Mouse (Mus musculus): Measurements from ENCODE around the gene Eif4enif1. TPM values are rescaled to one million over a fixed set of nuclear protein-coding genes. Genes with fewer than 3 reads are reported as not detected.

The Eif4enif1 gene
- polyA plus RNA-seq, 1 experiment from 2014 or later: 18.5 TPM

DNA sequence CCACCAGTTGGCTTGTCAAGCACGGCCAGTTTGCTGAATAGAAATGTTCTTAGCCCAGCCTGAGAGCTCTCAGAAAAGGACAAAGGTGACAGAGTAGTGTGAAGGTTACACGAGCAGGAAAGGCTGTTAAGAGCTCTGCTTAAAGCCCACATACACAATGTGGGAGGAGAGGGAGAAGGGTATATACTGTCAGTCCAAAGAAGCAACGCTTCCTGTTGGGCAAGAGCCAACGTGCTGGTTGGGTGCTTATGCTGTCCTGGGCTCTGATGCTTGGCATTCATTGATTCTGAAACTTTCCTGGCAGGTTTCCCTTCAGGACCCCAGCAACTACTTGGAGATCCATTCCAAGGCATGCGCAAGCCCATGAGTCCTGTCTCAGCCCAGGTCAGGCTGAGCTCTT lies 33.1 kb downstream of the Eif4enif1 start:
- H3K27ac ChIP-seq (ENCODE audit: low read length): no peak overlapping the region
- no peak overlapping the region for H3K4me2 ChIP-seq (ENCODE audit: low read depth, low read length)
- H3K4me1 ChIP-seq (ENCODE audit: control insufficient read depth, low read depth, low read length): no peaks in the 10 kb centered on the region
- H3K9ac ChIP-seq (ENCODE audit: low read depth, low read length): no peak overlapping the region
- ATAC-seq (ENCODE audit: low read depth): no peak
- H3K9me3 ChIP-seq (replicated peaks; ENCODE audit: control insufficient read depth, low read length): no peaks in the 10 kb centered on the region
- no peak overlapping the region for H3K4me3 ChIP-seq (ENCODE audit: low read depth, low read length)
- H3K36me3 ChIP-seq (ENCODE audit: control insufficient read depth, insufficient read depth): peaks cover 52% of the 10 kb centered on the region
- 67% methylated on average over 5 of the region's 5 CpGs for WGBS (ENCODE audit: insufficient replicate concordance)
- H3K27me3 ChIP-seq (ENCODE audit: control insufficient read depth, insufficient read depth, low read depth, low read length): no peaks in the 10 kb centered on the region

DNA sequence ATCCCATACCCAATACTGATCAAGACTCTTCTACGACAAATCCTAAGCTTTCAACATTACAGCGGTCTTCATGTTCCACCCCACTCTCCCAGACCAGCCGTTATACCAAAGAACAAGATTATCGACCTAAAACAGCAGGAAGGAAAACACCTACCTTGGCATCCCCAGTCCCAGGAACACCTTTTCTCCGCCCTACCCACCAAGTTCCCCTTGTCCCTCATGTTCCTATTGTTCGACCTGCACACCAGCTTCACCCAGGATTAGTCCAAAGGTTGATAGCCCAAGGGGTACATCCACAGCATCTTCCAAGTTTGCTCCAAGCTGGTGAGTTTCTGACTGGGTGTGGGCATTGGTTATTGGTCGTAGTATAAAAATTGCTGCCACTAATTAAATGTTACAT lies 40.2 kb downstream of the Eif4enif1 start:
- Histone ChIP-seq H3K36me3 (ENCODE audit: control insufficient read depth, insufficient read depth) (peaks cover 78% of the 10 kb centered on the region), H3K9ac (ENCODE audit: low read depth, low read length) (no peak overlapping the region), H3K4me3 (ENCODE audit: low read depth, low read length) (no peak overlapping the region), H3K9me3 (replicated peaks; ENCODE audit: control insufficient read depth, low read length) (no peaks in the 10 kb centered on the region), H3K27me3 (ENCODE audit: control insufficient read depth, insufficient read depth, low read depth, low read length) (no peaks in the 10 kb centered on the region), H3K27ac (ENCODE audit: low read length) (no peak overlapping the region), H3K4me1 (ENCODE audit: control insufficient read depth, low read depth, low read length) (no peaks in the 10 kb centered on the region), H3K4me2 (ENCODE audit: low read depth, low read length) (no peak overlapping the region)
- 82% methylated on average over 7 of the region's 7 CpGs for WGBS (ENCODE audit: insufficient replicate concordance)
- ATAC-seq (ENCODE audit: low read depth): no peak

DNA sequence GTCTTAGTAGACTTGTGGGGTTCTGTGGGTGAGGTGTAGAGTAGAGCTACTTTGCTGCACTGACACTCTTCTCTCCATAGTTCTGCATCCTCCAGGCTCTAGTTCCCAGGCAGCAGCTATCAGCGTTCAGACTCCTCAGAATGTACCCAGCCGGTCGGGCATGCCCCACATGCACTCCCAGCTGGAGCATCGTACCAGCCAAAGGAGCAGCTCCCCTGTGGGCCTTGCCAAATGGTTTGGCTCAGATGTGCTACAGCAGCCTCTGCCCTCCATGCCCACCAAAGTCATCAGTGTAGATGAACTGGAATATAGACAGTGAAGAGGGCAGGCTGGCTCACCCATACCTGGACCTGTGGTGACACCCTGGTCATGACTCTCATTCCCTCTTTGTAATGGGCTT lies 41.6 kb downstream of the Eif4enif1 start:
- Histone ChIP-seq H3K4me1 (ENCODE audit: control insufficient read depth, low read depth, low read length) (no peaks in the 10 kb centered on the region), H3K36me3 (ENCODE audit: control insufficient read depth, insufficient read depth) (peaks cover 76% of the 10 kb centered on the region), H3K9me3 (replicated peaks; ENCODE audit: control insufficient read depth, low read length) (no peaks in the 10 kb centered on the region), H3K4me2 (ENCODE audit: low read depth, low read length) (no peak overlapping the region), H3K27ac (ENCODE audit: low read length) (no peak overlapping the region), H3K9ac (ENCODE audit: low read depth, low read length) (no peak overlapping the region), H3K27me3 (ENCODE audit: control insufficient read depth, insufficient read depth, low read depth, low read length) (no peaks in the 10 kb centered on the region), H3K4me3 (ENCODE audit: low read depth, low read length) (no peak overlapping the region)
- no peak for ATAC-seq (ENCODE audit: low read depth)
- WGBS (ENCODE audit: insufficient replicate concordance): 90% methylated on average over 4 of the region's 4 CpGs

DNA sequence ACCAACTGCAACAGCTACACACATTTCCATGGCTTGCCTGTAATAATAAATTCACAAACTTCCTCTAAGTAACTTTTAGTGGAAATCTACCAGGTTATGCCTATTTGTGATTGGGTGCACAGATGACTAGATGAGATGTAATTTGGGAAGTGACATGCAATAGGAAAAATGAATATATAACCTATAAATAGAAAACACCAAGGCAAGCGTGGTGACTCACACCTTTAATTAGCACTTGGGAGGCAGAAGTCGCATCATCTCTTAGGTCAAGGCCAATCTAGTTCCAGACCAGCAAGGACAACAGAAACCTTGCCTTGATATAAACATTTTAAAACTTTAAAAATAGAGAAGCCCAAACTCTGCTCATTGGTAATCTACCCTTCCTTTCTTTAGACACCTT lies 45.2 kb downstream of the Eif4enif1 start:
- no peaks in the 10 kb centered on the region for H3K4me1 ChIP-seq (ENCODE audit: control insufficient read depth, low read depth, low read length)
- no peaks in the 10 kb centered on the region for H3K9me3 ChIP-seq (replicated peaks; ENCODE audit: control insufficient read depth, low read length)
- no peak overlapping the region for H3K9ac ChIP-seq (ENCODE audit: low read depth, low read length)
- ATAC-seq (ENCODE audit: low read depth): no peak
- no peak overlapping the region for H3K4me2 ChIP-seq (ENCODE audit: low read depth, low read length)
- no peaks in the 10 kb centered on the region for H3K27me3 ChIP-seq (ENCODE audit: control insufficient read depth, insufficient read depth, low read depth, low read length)
- peaks cover 73% of the 10 kb centered on the region for H3K36me3 ChIP-seq (ENCODE audit: control insufficient read depth, insufficient read depth)
- 84% methylated on average over 2 of the region's 2 CpGs for WGBS (ENCODE audit: insufficient replicate concordance)
- H3K27ac ChIP-seq (ENCODE audit: low read length): no peak overlapping the region
- no peak overlapping the region for H3K4me3 ChIP-seq (ENCODE audit: low read depth, low read length)

DNA sequence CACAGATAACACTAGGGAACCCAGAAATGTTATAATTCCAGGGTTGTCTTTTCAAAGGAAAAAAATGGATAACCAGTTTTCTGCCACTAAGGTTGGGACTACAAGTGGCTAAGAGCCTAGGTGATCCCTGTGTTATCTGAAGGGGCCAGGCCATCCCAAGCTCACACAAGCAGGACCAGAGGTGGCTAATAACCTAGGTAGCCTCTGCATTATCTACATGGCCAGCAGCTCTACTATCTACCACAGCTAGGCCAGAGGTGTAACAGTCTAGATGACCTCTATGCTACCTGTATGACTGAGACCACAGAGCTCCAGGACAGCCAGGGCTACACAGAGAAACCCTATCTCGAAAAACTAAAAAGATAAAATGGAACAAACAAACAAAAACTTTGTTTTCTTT lies 57.3 kb downstream of the Eif4enif1 start:
- Histone ChIP-seq H3K36me3 (ENCODE audit: control insufficient read depth, insufficient read depth) (peaks cover 37% of the 10 kb centered on the region), H3K9me3 (replicated peaks; ENCODE audit: control insufficient read depth, low read length) (no peaks in the 10 kb centered on the region)
- ATAC-seq (ENCODE audit: low read depth): peak; percentile 41

DNA sequence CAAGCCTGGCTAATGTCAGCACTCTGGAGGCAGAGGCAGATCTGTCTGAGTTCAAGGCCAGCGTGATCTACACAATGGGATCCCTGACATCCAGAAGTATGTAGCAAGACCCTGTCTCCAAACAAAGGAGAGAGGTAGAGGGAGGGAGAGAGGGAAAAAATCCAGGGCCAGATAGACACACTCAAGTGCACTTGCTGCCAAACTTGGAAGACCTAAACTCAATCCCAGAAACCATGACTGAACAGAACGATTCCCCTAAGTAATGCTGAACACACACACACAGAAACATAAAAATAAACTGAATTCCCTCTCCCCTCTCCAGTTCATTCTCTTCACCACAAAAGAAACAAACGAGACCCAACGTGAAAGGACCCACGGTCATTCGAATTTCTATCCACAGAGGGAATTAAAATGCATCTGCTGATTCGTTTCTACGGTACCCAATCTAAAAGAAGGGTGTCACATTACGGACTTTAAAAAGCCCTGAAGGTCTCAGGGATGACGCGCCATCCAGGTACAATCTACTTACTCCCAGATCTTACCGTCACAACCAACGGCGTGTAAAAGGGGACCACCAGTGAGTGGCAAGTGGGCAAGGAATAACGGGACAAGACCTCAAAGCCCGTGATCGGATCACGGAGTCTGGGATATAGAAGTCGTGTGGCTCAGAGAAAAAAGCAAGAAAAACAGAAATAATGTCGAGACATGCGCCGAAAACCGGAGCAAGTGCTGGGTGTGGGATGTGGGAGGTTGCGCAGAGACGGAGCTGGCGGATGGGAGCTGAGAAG lies 63.3 kb downstream of the Eif4enif1 start:
- Histone ChIP-seq H3K4me2 (ENCODE audit: low read depth, low read length) (peak overlapping the region; percentile 65), H3K4me1 (ENCODE audit: control insufficient read depth, low read depth, low read length) (peaks cover 14% of the 10 kb centered on the region), H3K9ac (ENCODE audit: low read depth, low read length) (peak overlapping the region; percentile 99), H3K9me3 (replicated peaks; ENCODE audit: control insufficient read depth, low read length) (no peaks in the 10 kb centered on the region), H3K27ac (ENCODE audit: low read length) (peak overlapping the region; percentile 88), H3K36me3 (ENCODE audit: control insufficient read depth, insufficient read depth) (peaks cover 15% of the 10 kb centered on the region), H3K27me3 (ENCODE audit: control insufficient read depth, insufficient read depth, low read depth, low read length) (no peaks in the 10 kb centered on the region), H3K4me3 (ENCODE audit: low read depth, low read length) (peak overlapping the region; percentile 97)
- ATAC-seq (ENCODE audit: low read depth): no peak
- under 1% methylated on average over 26 of the region's 26 CpGs for WGBS (ENCODE audit: insufficient replicate concordance)

More for the DNA sequence above, 57.3 kb downstream of the Eif4enif1 start:
- Histone ChIP-seq H3K9ac (ENCODE audit: low read depth, low read length) (no peak overlapping the region), H3K4me1 (ENCODE audit: control insufficient read depth, low read depth, low read length) (no peaks in the 10 kb centered on the region), H3K4me3 (ENCODE audit: low read depth, low read length) (no peak overlapping the region), H3K27me3 (ENCODE audit: control insufficient read depth, insufficient read depth, low read depth, low read length) (no peaks in the 10 kb centered on the region), H3K4me2 (ENCODE audit: low read depth, low read length) (no peak overlapping the region), H3K27ac (ENCODE audit: low read length) (no peak overlapping the region)
- 50% methylated on average over 1 of the region's 1 CpGs for WGBS (ENCODE audit: insufficient replicate concordance)

DNA sequence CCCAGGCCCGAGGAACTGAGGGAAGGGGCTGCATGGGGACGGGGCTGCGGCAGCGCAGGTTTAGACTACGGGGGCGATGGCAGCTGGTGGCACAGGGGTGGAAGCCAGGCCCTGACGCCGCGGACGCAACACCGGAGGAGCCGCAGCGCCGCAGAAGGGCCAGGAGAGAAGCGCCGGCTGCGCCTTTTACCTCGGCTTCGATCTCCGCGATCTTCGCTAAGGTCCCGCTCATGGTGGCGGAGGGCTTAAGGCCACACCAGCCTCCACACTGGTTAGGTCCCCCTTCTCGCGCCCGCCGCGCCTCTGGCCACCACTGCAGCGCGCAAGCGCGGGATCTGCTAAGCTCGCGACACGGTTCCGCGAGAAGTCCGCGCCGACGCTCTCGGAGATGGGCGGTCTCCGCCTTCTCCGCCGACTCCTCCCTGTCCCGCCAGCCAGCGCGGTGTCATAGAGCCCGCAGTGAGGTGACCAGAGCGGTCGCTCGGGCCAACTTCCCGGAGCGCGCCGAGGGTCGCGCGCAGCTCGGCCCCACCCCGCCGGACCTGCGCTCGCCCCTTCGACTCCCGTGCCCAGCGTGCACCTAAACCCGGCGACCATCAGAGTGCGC lies 64.0 kb downstream of the Eif4enif1 start, which contains the start of gene Drg1:
Gene Drg1 (minus strand): TSS at position 337 of the 607 bp plus-strand sequence.
- H3K36me3 ChIP-seq (ENCODE audit: control insufficient read depth, insufficient read depth): peaks cover 14% of the 10 kb centered on the region
- peak within 1 kb of the TSS; percentile 65 for H3K4me2 ChIP-seq (ENCODE audit: low read depth, low read length)
- peak within 1 kb of the TSS; percentile 99 for H3K9ac ChIP-seq (ENCODE audit: low read depth, low read length)
- WGBS (ENCODE audit: insufficient replicate concordance): under 1% methylated on average over 71 of the region's 72 CpGs
- H3K9me3 ChIP-seq (replicated peaks; ENCODE audit: control insufficient read depth, low read length): no peaks in the 10 kb centered on the region
- no peaks in the 10 kb centered on the region for H3K27me3 ChIP-seq (ENCODE audit: control insufficient read depth, insufficient read depth, low read depth, low read length)
- H3K4me3 ChIP-seq (ENCODE audit: low read depth, low read length): peak within 1 kb of the TSS; percentile 97
- H3K4me1 ChIP-seq (ENCODE audit: control insufficient read depth, low read depth, low read length): peaks cover 14% of the 10 kb centered on the region
- peak; percentile 99 for ATAC-seq (ENCODE audit: low read depth)
- peak within 1 kb of the TSS; percentile 88 for H3K27ac ChIP-seq (ENCODE audit: low read length)

DNA sequence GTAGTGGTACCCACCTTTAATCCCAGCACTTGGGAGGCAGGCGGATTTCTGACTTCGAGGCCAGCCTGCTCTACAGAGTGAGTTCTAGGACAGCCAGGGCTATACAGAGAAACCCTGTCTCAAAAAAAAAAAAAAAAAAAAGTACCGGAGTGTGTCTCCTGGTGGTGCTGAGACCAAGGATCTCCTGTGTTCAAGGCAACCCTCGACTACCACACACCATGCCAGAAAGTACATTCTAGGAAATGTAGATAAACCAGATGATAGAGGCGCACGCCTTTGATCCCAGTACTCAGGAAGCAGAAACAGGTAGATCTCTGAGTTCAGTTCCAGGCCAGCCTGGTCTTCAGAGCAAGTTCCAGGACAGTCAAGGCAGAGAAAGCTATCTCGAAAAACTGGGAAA lies 64.9 kb downstream of the Eif4enif1 start:
- 30% methylated on average over 7 of the region's 7 CpGs for WGBS (ENCODE audit: insufficient replicate concordance)
- Histone ChIP-seq H3K4me1 (ENCODE audit: control insufficient read depth, low read depth, low read length) (peaks cover 14% of the 10 kb centered on the region), H3K27me3 (ENCODE audit: control insufficient read depth, insufficient read depth, low read depth, low read length) (no peaks in the 10 kb centered on the region), H3K36me3 (ENCODE audit: control insufficient read depth, insufficient read depth) (peaks cover 6% of the 10 kb centered on the region), H3K9ac (ENCODE audit: low read depth, low read length) (peak overlapping the region; percentile 99), H3K27ac (ENCODE audit: low read length) (no peak overlapping the region), H3K9me3 (replicated peaks; ENCODE audit: control insufficient read depth, low read length) (no peaks in the 10 kb centered on the region), H3K4me3 (ENCODE audit: low read depth, low read length) (peak overlapping the region; percentile 97), H3K4me2 (ENCODE audit: low read depth, low read length) (peak overlapping the region; percentile 65)
- ATAC-seq (ENCODE audit: low read depth): no peak

DNA sequence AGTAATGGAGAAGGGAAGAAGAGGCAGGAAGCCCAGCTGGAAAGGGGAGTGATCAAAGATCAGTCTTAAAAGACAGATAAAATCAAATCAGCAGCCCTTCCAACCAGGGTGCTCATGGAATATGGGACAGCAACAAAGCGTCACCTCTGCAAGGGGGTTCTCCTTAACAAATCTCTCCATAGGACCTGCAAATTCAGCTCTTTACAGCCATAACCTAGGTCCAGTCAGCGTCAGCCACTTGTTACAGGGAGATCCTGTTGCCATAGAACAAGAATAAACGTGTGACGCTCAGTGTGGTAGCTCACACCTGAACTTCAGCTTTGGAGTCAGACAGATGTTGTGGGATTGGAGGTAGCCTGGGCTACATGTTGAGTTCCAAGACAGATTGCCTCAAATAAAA lies 67.0 kb downstream of the Eif4enif1 start:
- H3K36me3 ChIP-seq (ENCODE audit: control insufficient read depth, insufficient read depth): no peaks in the 10 kb centered on the region
- no peak overlapping the region for H3K4me3 ChIP-seq (ENCODE audit: low read depth, low read length)
- ATAC-seq (ENCODE audit: low read depth): no peak
- H3K27ac ChIP-seq (ENCODE audit: low read length): no peak overlapping the region
- no peak overlapping the region for H3K9ac ChIP-seq (ENCODE audit: low read depth, low read length)
- peaks cover 14% of the 10 kb centered on the region for H3K4me1 ChIP-seq (ENCODE audit: control insufficient read depth, low read depth, low read length)
- no peaks in the 10 kb centered on the region for H3K27me3 ChIP-seq (ENCODE audit: control insufficient read depth, insufficient read depth, low read depth, low read length)
- no peak overlapping the region for H3K4me2 ChIP-seq (ENCODE audit: low read depth, low read length)
- 62% methylated on average over 4 of the region's 4 CpGs for WGBS (ENCODE audit: insufficient replicate concordance)
- no peaks in the 10 kb centered on the region for H3K9me3 ChIP-seq (replicated peaks; ENCODE audit: control insufficient read depth, low read length)

Measured in liver, embryonic 16.5 days (tissue).